8 mouse cellular contexts compared by ENCODE assay signal in the genomic region with DNA sequence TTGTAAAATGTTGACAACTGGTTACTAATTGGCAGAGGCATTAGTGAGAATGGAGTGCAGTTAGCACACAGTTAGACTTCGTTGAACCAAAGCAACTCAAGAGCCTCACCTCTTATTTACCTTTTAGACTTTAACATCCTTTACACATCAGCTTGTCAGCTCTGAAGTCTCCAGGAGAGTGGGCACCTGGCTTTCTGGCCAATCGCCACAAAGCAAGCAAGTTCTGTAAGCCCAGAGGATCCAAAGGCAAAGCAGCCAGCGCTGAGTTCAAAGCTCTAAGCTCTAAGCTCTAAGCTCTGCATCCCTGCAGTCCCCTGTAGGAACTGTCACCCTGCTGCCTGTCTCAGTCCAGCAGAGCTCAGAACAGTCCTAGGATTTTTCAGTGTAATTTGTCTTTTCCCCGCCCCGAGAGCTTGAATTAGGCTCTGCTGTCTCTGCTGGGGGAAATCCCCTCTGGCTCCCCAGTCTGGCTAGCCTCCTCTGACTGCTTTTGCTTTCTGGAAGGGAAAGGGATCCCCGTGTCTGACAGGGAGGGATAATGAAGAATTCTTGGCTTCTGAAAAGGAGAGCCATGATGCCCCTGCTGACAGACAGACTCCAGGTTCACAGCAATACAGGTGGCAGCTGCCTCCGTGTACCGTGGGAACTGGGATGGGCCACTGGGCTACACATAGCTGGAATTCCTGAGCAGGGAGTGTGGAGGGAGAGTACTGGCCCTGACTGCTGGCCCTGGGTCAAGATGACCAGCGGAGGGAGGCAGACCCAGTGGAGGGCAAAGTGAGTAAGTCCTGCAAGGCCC.
DNase-seq lines count a peak whose midpoint lies in the region; ATAC-seq lines count a peak whose summit lies in the region.

No protein-coding gene starts in this region.

- H3K4me3 ChIP-seq in embryonic facial prominence, embryonic 15.5 days (replicated peaks): no peak overlapping the region
- H3K4me3 ChIP-seq in hindbrain, embryonic 10.5 days: no peak overlapping the region
- H3K4me3 ChIP-seq in limb, embryonic 13.5 days: no peak overlapping the region

- ATAC-seq in cerebellum, adult (ENCODE audit: insufficient number of reproducible peaks, low FRiP score, low TSS enrichment): peak; percentile 50; the same call in 1 of the 2 replicates
- ATAC-seq in embryonic facial prominence, embryonic 15.5 days (ENCODE audit: insufficient number of reproducible peaks, low FRiP score, low TSS enrichment, low read depth): peak; percentile 63; the same call in 1 of the 2 replicates
- peak; percentile 54 for ATAC-seq in limb, embryonic 13.5 days (ENCODE audit: low FRiP score, low read depth)

- H3K27me3 ChIP-seq in embryonic facial prominence, embryonic 15.5 days: no peaks in the 10 kb centered on the region
- H3K27me3 ChIP-seq in hindbrain, embryonic 10.5 days (ENCODE audit: insufficient read depth, poor library complexity, severe bottlenecking): peaks cover 19% of the 10 kb centered on the region
- H3K27me3 ChIP-seq in limb, embryonic 13.5 days: no peaks in the 10 kb centered on the region

- no peaks in the 10 kb centered on the region for H3K9me3 ChIP-seq in embryonic facial prominence, embryonic 15.5 days (replicated peaks)
- H3K9me3 ChIP-seq in hindbrain, embryonic 10.5 days: no peaks in the 10 kb centered on the region
- H3K9me3 ChIP-seq in limb, embryonic 13.5 days: no peaks in the 10 kb centered on the region

- no peaks in the 10 kb centered on the region for H3K36me3 ChIP-seq in embryonic facial prominence, embryonic 15.5 days
- no peaks in the 10 kb centered on the region for H3K36me3 ChIP-seq in hindbrain, embryonic 10.5 days
- no peaks in the 10 kb centered on the region for H3K36me3 ChIP-seq in limb, embryonic 13.5 days

- peaks cover 19% of the 10 kb centered on the region for H3K4me1 ChIP-seq in embryonic facial prominence, embryonic 15.5 days
- H3K4me1 ChIP-seq in hindbrain, embryonic 10.5 days (replicated peaks): peaks cover 58% of the 10 kb centered on the region
- peaks cover 15% of the 10 kb centered on the region for H3K4me1 ChIP-seq in limb, embryonic 13.5 days

- 27% methylated on average over 9 of the region's 9 CpGs for WGBS in embryonic facial prominence, embryonic 15.5 days
- 30% methylated on average over 9 of the region's 9 CpGs for WGBS in hindbrain, embryonic 10.5 days
- 32% methylated on average over 9 of the region's 9 CpGs for WGBS in limb, embryonic 13.5 days

- H3K9ac ChIP-seq in embryonic facial prominence, embryonic 15.5 days: no peak overlapping the region
- no peak overlapping the region for H3K9ac ChIP-seq in limb, embryonic 13.5 days

- no peak for DNase-seq in cerebellum, adult 11 months
- DNase-seq in hindbrain, embryonic 10.5 days (ENCODE audit: low spot score): peak; percentile 58
- DNase-seq in ovary, postnatal 10 days (ENCODE audit: low spot score): peak; percentile 17
- DNase-seq in adrenal gland, postnatal 14 days: no peak
- DNase-seq in spleen, postnatal 36 days (ENCODE audit: low spot score in 2 of 2): no peak

- 0 out of 2 replicates have a peak overlapping the region, but pooled peaks have one; percentile 11 for H3K27ac ChIP-seq in embryonic facial prominence, embryonic 15.5 days (replicated peaks)
- peak overlapping the region; percentile 84 for H3K27ac ChIP-seq in hindbrain, embryonic 10.5 days
- no peak overlapping the region for H3K27ac ChIP-seq in limb, embryonic 13.5 days

- H3K4me2 ChIP-seq in embryonic facial prominence, embryonic 15.5 days (replicated peaks): no peak overlapping the region
- H3K4me2 ChIP-seq in limb, embryonic 13.5 days (replicated peaks): no peak overlapping the region

Comparison
In these comparisons a context has a peak if more than half of its experiments do, and no peak if none do; other contexts are left out.
1. DNase-seq: peak in hindbrain, embryonic 10.5 days (single experiment) and ovary, postnatal 10 days (single experiment); none in cerebellum, adult 11 months (single experiment), adrenal gland, postnatal 14 days (single experiment) and spleen, postnatal 36 days (0 of 2).
2. Peak in every context shown above with its lines, with median percentiles within 50 percentile points of each other: ATAC-seq.